Mouse (Mus musculus): ENCODE results near the gene Acot5. TPM values are rescaled to one million over a fixed set of nuclear protein-coding genes. Genes with fewer than 3 reads are reported as not detected.
"Not testable (repeated sequence)": the region's sequence is repeated elsewhere in the genome, so short reads cannot be mapped to it uniquely, and the experiment has no call there.

The Acot5 gene
- polyA plus RNA-seq, 1 experiment from 2014 or later, result not detected

GRCm38 (mm10) chr12:84063833-84064232 is 5.3 kb upstream of the Acot5 start:
- H3K4me2 ChIP-seq (replicated peaks), result no peak overlapping the region
- H3K9ac ChIP-seq, result no peak overlapping the region
- ATAC-seq (ENCODE audit: low FRiP score, low read depth), result no peak
- no peaks in the 10 kb centered on the region for H3K9me3 ChIP-seq
- no peaks in the 10 kb centered on the region for H3K4me1 ChIP-seq
- peaks cover 26% of the 10 kb centered on the region for H3K27me3 ChIP-seq
- H3K4me3 ChIP-seq, result no peak overlapping the region
- no peaks in the 10 kb centered on the region for H3K36me3 ChIP-seq
- no peak overlapping the region for H3K27ac ChIP-seq
- 83% methylated on average over 2 of the region's 2 CpGs for WGBS

- Histone ChIP-seq H3K36me3 (no peaks in the 10 kb centered on the region), H3K4me2 (replicated peaks) (no peak overlapping the region), H3K9ac (no peak overlapping the region), H3K9me3 (no peaks in the 10 kb centered on the region), H3K27ac (no peak overlapping the region), H3K4me3 (no peak overlapping the region), H3K27me3 (peaks cover 34% of the 10 kb centered on the region), H3K4me1 (0 out of 2 replicates have a peak, but pooled peaks cover 2% of the 10 kb centered on the region)
- no peak for ATAC-seq (ENCODE audit: low FRiP score, low read depth)
- WGBS, result 77% methylated on average over 8 of the region's 8 CpGs
These were observed 4.5 kb upstream of the Acot5 start for GRCm38 (mm10) chr12:84064621-84065020.

GRCm38 (mm10) chr12:84067752-84068151 is 1.4 kb upstream of the Acot5 start:
- H3K36me3 ChIP-seq, result no peaks in the 10 kb centered on the region
- peaks cover 48% of the 10 kb centered on the region for H3K27me3 ChIP-seq
- 72% methylated on average over 4 of the region's 4 CpGs for WGBS

GRCm38 (mm10) chr12:84068296-84068695 is 829 bp upstream of the Acot5 start:
- ATAC-seq (ENCODE audit: low FRiP score, low read depth), result no peak
- Histone ChIP-seq H3K4me2 (replicated peaks) (no peak overlapping the region), H3K27ac (no peak overlapping the region), H3K9me3 (no peaks in the 10 kb centered on the region), H3K4me3 (no peak overlapping the region), H3K36me3 (no peaks in the 10 kb centered on the region), H3K4me1 (0 out of 2 replicates have a peak, but pooled peaks cover 5% of the 10 kb centered on the region), H3K9ac (no peak overlapping the region), H3K27me3 (peaks cover 48% of the 10 kb centered on the region)
- 59% methylated on average over 8 of the region's 8 CpGs for WGBS

More at GRCm38 (mm10) chr12:84067752-84068151, 1.4 kb upstream of the Acot5 start:
- Histone ChIP-seq H3K9ac (no peak overlapping the region), H3K4me1 (0 out of 2 replicates have a peak, but pooled peaks cover 5% of the 10 kb centered on the region), H3K4me3 (no peak overlapping the region), H3K9me3 (no peaks in the 10 kb centered on the region), H3K4me2 (replicated peaks) (no peak overlapping the region), H3K27ac (no peak overlapping the region)
- no peak for ATAC-seq (ENCODE audit: low FRiP score, low read depth)

GRCm38 (mm10) chr12:84069582-84069981 is 457 bp downstream of the Acot5 start:
- Histone ChIP-seq H3K4me2 (replicated peaks) (peak overlapping the region; percentile 74), H3K27me3 (peaks cover 47% of the 10 kb centered on the region), H3K9ac (peak overlapping the region; percentile 55; the same call in 1 of the 2 replicates), H3K4me3 (peak overlapping the region; percentile 44)
- ATAC-seq (ENCODE audit: low FRiP score, low read depth); H3K4me1 ChIP-seq; H3K27ac ChIP-seq; H3K9me3 ChIP-seq; H3K36me3 ChIP-seq: not testable (repeated sequence)
- 1% methylated on average over 44 of the region's 52 CpGs for WGBS

- ATAC-seq (ENCODE audit: low FRiP score, low read depth), result no peak
- Histone ChIP-seq H3K4me2 (replicated peaks) (no peak overlapping the region), H3K27ac (no peak overlapping the region), H3K36me3 (no peaks in the 10 kb centered on the region), H3K9ac (no peak overlapping the region), H3K9me3 (no peaks in the 10 kb centered on the region), H3K27me3 (peaks cover 43% of the 10 kb centered on the region), H3K4me1 (0 out of 2 replicates have a peak, but pooled peaks cover 5% of the 10 kb centered on the region), H3K4me3 (no peak overlapping the region)
- 92% methylated on average over 2 of the region's 2 CpGs for WGBS
These were observed 2.6 kb downstream of the Acot5 start for GRCm38 (mm10) chr12:84071696-84072095.

GRCm38 (mm10) chr12:84077371-84077990 is 8.4 kb downstream of the Acot5 start:
- H3K9me3 ChIP-seq, result no peaks in the 10 kb centered on the region
- no peak for ATAC-seq (ENCODE audit: low FRiP score, low read depth)
- no peak overlapping the region for H3K27ac ChIP-seq
- no peaks in the 10 kb centered on the region for H3K27me3 ChIP-seq
- no peak overlapping the region for H3K9ac ChIP-seq
- WGBS, result 87% methylated on average over 4 of the region's 4 CpGs
- H3K36me3 ChIP-seq, result no peaks in the 10 kb centered on the region
- H3K4me1 ChIP-seq, result no peaks in the 10 kb centered on the region
- no peak overlapping the region for H3K4me3 ChIP-seq
- no peak overlapping the region for H3K4me2 ChIP-seq (replicated peaks)

GRCm38 (mm10) chr12:84083842-84084241 is 14.7 kb downstream of the Acot5 start:
- Histone ChIP-seq H3K4me1 (no peaks in the 10 kb centered on the region), H3K27me3 (no peaks in the 10 kb centered on the region), H3K27ac (no peak overlapping the region), H3K9me3 (no peaks in the 10 kb centered on the region; the same call in 1 of the 2 replicates), H3K36me3 (no peaks in the 10 kb centered on the region), H3K4me2 (replicated peaks) (no peak overlapping the region), H3K9ac (no peak overlapping the region), H3K4me3 (no peak overlapping the region)
- no peak for ATAC-seq (ENCODE audit: low FRiP score, low read depth)
- 73% methylated on average over 2 of the region's 2 CpGs for WGBS

GRCm38 (mm10) chr12:84084581-84084980 is 15.5 kb downstream of the Acot5 start:
- Histone ChIP-seq H3K4me2 (replicated peaks) (no peak overlapping the region), H3K27ac (no peak overlapping the region), H3K9me3 (peaks cover 5% of the 10 kb centered on the region; the same call in 1 of the 2 replicates), H3K27me3 (no peaks in the 10 kb centered on the region), H3K4me1 (no peaks in the 10 kb centered on the region), H3K4me3 (no peak overlapping the region), H3K36me3 (no peaks in the 10 kb centered on the region), H3K9ac (no peak overlapping the region)
- 89% methylated on average over 4 of the region's 4 CpGs for WGBS
- no peak for ATAC-seq (ENCODE audit: low FRiP score, low read depth)

GRCm38 (mm10) chr12:84094666-84095065 is 25.5 kb downstream of the Acot5 start:
- peaks cover 46% of the 10 kb centered on the region for H3K9me3 ChIP-seq
- not testable (repeated sequence) for H3K27ac ChIP-seq; H3K4me1 ChIP-seq; H3K36me3 ChIP-seq; ATAC-seq (ENCODE audit: low FRiP score, low read depth); H3K27me3 ChIP-seq; H3K4me3 ChIP-seq; H3K9ac ChIP-seq; H3K4me2 ChIP-seq (replicated peaks)
- WGBS, result 90% methylated on average over 5 of the region's 5 CpGs

GRCm38 (mm10) chr12:84099605-84100004 is 30.5 kb downstream of the Acot5 start:
- Histone ChIP-seq H3K4me3 (no peak overlapping the region), H3K27ac (no peak overlapping the region), H3K36me3 (no peaks in the 10 kb centered on the region), H3K9me3 (peaks cover 6% of the 10 kb centered on the region; the same call in 1 of the 2 replicates), H3K4me2 (replicated peaks) (no peak overlapping the region), H3K4me1 (0 out of 2 replicates have a peak, but pooled peaks cover 4% of the 10 kb centered on the region), H3K9ac (no peak overlapping the region), H3K27me3 (no peaks in the 10 kb centered on the region)
- no peak for ATAC-seq (ENCODE audit: low FRiP score, low read depth)
- 94% methylated on average over 2 of the region's 2 CpGs for WGBS

- Histone ChIP-seq H3K4me2 (replicated peaks) (peak overlapping the region; percentile 74), H3K9ac (no peak overlapping the region), H3K27me3 (no peaks in the 10 kb centered on the region), H3K27ac (no peak overlapping the region), H3K4me1 (0 out of 2 replicates have a peak, but pooled peaks cover 4% of the 10 kb centered on the region), H3K4me3 (no peak overlapping the region), H3K36me3 (no peaks in the 10 kb centered on the region), H3K9me3 (peaks cover 5% of the 10 kb centered on the region; the same call in 1 of the 2 replicates)
- no peak for ATAC-seq (ENCODE audit: low FRiP score, low read depth)
- 82% methylated on average over 1 of the region's 1 CpGs for WGBS
These were observed 30.9 kb downstream of the Acot5 start for GRCm38 (mm10) chr12:84100071-84100470.
